In genomic region chr15:79342641-79343337, GRCm38 (mm10) we compare ENCODE assay signal across 19 mouse cellular contexts. TPM values are rescaled to one million over a fixed set of nuclear protein-coding genes. Genes with fewer than 3 reads are reported as not detected.
DNase-seq lines count a peak whose midpoint lies in the region; ATAC-seq and TF ChIP-seq lines count a peak whose summit lies in the region.
"Had no signal": no experiment of that assay in that cellular context is flagged by ENCODE, and none has a peak within 500 bp of the region (broad histone marks: within the 10 kb centered on the region; RNA-seq: fewer than 3 reads in every experiment).

No protein-coding gene starts in this region.

- no peak for TF ChIP-seq RAD21 in CH12.LX (IDR thresholded peaks at IDR 0.05; ENCODE audit: low read depth, low read length)

- no peak overlapping the region for H3K27ac ChIP-seq in lung, postnatal 0 days (ENCODE audit: low read length)
- H3K27ac ChIP-seq in CH12.LX (ENCODE audit: insufficient read depth, low read depth) = no peak overlapping the region
- no peak overlapping the region for H3K27ac ChIP-seq in kidney, embryonic 16.5 days (ENCODE audit: low read length)
- H3K27ac ChIP-seq in forebrain, embryonic 12.5 days = no peak overlapping the region
- H3K27ac ChIP-seq: embryonic facial prominence, embryonic 13.5 days; heart, adult 2 months; hindbrain, embryonic 10.5 days; hindbrain, embryonic 14.5 days had no signal

- H3K4me3 ChIP-seq in lung, postnatal 0 days (ENCODE audit: low read depth, low read length) = no peak overlapping the region
- peak overlapping the region in 1 of 3 experiments; percentile 13 for H3K4me3 ChIP-seq in CH12.LX (replicated peaks in 1 of 3; ENCODE audit: low read depth in 2 of 3, low read length in 2 of 3, poor library complexity in 1 of 3)
- no peak overlapping the region for H3K4me3 ChIP-seq in kidney, embryonic 16.5 days (ENCODE audit: low read length)
- no peak overlapping the region for H3K4me3 ChIP-seq in forebrain, embryonic 12.5 days (replicated peaks)
- H3K4me3 ChIP-seq: embryonic facial prominence, embryonic 13.5 days; heart, adult 2 months; heart, embryonic 12.5 days; hindbrain, embryonic 10.5 days had no signal

- in situ Hi-C loops in CH12.LX (cut with MboI; ENCODE audit: low pct_ligation_motif_present, low pct_unique_long_range_greater_than_20kb, low sequenced_read_pairs) = loop anchor here (25.0 kb wide), 1 partner anchor 430 kb away; the partner anchor contains the start of gene Pdxp

- WGBS in lung, postnatal 0 days = 63% methylated on average over 6 of the region's 6 CpGs
- WGBS in kidney, embryonic 16.5 days = 69% methylated on average over 6 of the region's 6 CpGs
- 82% methylated on average over 6 of the region's 6 CpGs for WGBS in forebrain, embryonic 12.5 days

- peak; percentile 39 for DNase-seq in lung, postnatal 0 days (ENCODE audit: low spot score)
- no peak for DNase-seq in lung, postnatal 10 days
- no peak for DNase-seq in CH12.LX (ENCODE audit: extremely low read depth)
- peak; percentile 17 for DNase-seq in naive thymus-derived CD4-positive, alpha-beta T cell, adult 2 months (ENCODE audit: low read depth)
- no peak for DNase-seq in thymus, postnatal 14 days
- DNase-seq: adrenal gland, adult 2 months; adrenal gland, postnatal 25 days; cerebellum, adult 18-20 months; cerebellum, adult 9-11 months; cerebellum, postnatal 36 days had no signal

- no peaks in the 10 kb centered on the region for H3K9me3 ChIP-seq in lung, postnatal 0 days (ENCODE audit: low read length)
- peaks cover 2% of the 10 kb centered on the region for H3K9me3 ChIP-seq in CH12.LX (replicated peaks; ENCODE audit: low read length)
- H3K9me3 ChIP-seq in kidney, embryonic 16.5 days (ENCODE audit: low read length) = no peaks in the 10 kb centered on the region; the same call in 1 of the 2 replicates
- 0 out of 2 replicates have a peak, but pooled peaks cover 5% of the 10 kb centered on the region for H3K9me3 ChIP-seq in forebrain, embryonic 12.5 days
- H3K9me3 ChIP-seq: embryonic facial prominence, embryonic 13.5 days; hindbrain, embryonic 10.5 days had no signal

- no peak for TF ChIP-seq EP300 in lung, postnatal 0 days (IDR thresholded peaks at IDR 0.05)
- TF ChIP-seq EP300 in CH12.LX (IDR thresholded peaks at IDR 0.05; ENCODE audit: low read length) = no peak

- H3K36me3 ChIP-seq in lung, postnatal 0 days (ENCODE audit: insufficient read depth, low read length) = no peaks in the 10 kb centered on the region
- no peaks in the 10 kb centered on the region for H3K36me3 ChIP-seq in CH12.LX (replicated peaks in 1 of 2; ENCODE audit: control insufficient read depth in 1 of 2, insufficient read depth in 1 of 2, low read length in 1 of 2)
- H3K36me3 ChIP-seq in kidney, embryonic 16.5 days (ENCODE audit: insufficient read depth, low read length) = no peaks in the 10 kb centered on the region
- no peaks in the 10 kb centered on the region for H3K36me3 ChIP-seq in forebrain, embryonic 12.5 days (replicated peaks)
- H3K36me3 ChIP-seq: embryonic facial prominence, embryonic 13.5 days; heart, embryonic 12.5 days; hindbrain, embryonic 10.5 days had no signal

- no peak for ATAC-seq in lung, postnatal 0 days
- ATAC-seq in kidney, embryonic 16.5 days (ENCODE audit: low FRiP score, low TSS enrichment) = no peak
- ATAC-seq in forebrain, embryonic 12.5 days (ENCODE audit: low FRiP score) = no peak
- ATAC-seq: CD4-positive, CD25-positive, alpha-beta regulatory T cell, adult 4 months; forebrain, embryonic 14.5 days had no signal

- H3K4me1 ChIP-seq in lung, postnatal 0 days (ENCODE audit: insufficient read depth, low read depth, low read length) = no peaks in the 10 kb centered on the region; the same call in 1 of the 2 replicates
- peaks cover 22 to 46% of the 10 kb centered on the region in 2 experiments for H3K4me1 ChIP-seq in CH12.LX (ENCODE audit: control insufficient read depth in 1 of 2, insufficient read depth in 2 of 2)
- no peaks in the 10 kb centered on the region for H3K4me1 ChIP-seq in kidney, embryonic 16.5 days (ENCODE audit: insufficient read depth, low read length)
- H3K4me1 ChIP-seq in forebrain, embryonic 12.5 days = no peaks in the 10 kb centered on the region

- no peaks in the 10 kb centered on the region for H3K79me2 ChIP-seq in CH12.LX (replicated peaks; ENCODE audit: control insufficient read depth, extremely low read depth, insufficient read depth, poor library complexity, severe bottlenecking)

- dilution Hi-C loops in CH12.LX (cut with MboI; ENCODE audit: extremely low pct_ligation_motif_present, extremely low pct_unique_long_range_greater_than_20kb, low sequenced_read_pairs) = no loop called here

- H3K9ac ChIP-seq in lung, postnatal 0 days (replicated peaks; ENCODE audit: low read depth) = no peak overlapping the region
- H3K9ac ChIP-seq in CH12.LX (ENCODE audit: insufficient read depth, low read depth) = no peak overlapping the region
- H3K9ac ChIP-seq in kidney, embryonic 16.5 days (replicated peaks; ENCODE audit: low read length) = no peak overlapping the region
- H3K9ac ChIP-seq in forebrain, embryonic 12.5 days = no peak overlapping the region
- H3K9ac ChIP-seq: embryonic facial prominence, embryonic 13.5 days; heart, embryonic 12.5 days; hindbrain, embryonic 14.5 days had no signal

- H3K27me3 ChIP-seq in lung, postnatal 0 days (replicated peaks; ENCODE audit: insufficient read depth, low read length) = no peaks in the 10 kb centered on the region
- H3K27me3 ChIP-seq in CH12.LX (replicated peaks) = no peaks in the 10 kb centered on the region
- no peaks in the 10 kb centered on the region; the same call in 1 of the 2 replicates for H3K27me3 ChIP-seq in kidney, embryonic 16.5 days (ENCODE audit: insufficient read depth, low read length)
- H3K27me3 ChIP-seq in forebrain, embryonic 12.5 days = peaks cover 22% of the 10 kb centered on the region
- H3K27me3 ChIP-seq: embryonic facial prominence, embryonic 13.5 days; heart, embryonic 12.5 days had no signal

- TF ChIP-seq POLR2A in CH12.LX (IDR thresholded peaks at IDR 0.05; ENCODE audit: low read depth, low read length) = no peak

- no peak for TF ChIP-seq CTCF in lung, postnatal 0 days (IDR thresholded peaks at IDR 0.05)
- TF ChIP-seq CTCF in CH12.LX (conservative IDR thresholded peaks at IDR 0.05 in 1 of 2, IDR thresholded peaks at IDR 0.05 in 1 of 2; ENCODE audit: low read depth in 2 of 2, low read length in 2 of 2) = no peak

- H3K4me2 ChIP-seq in lung, postnatal 0 days (replicated peaks; ENCODE audit: low read depth, low read length) = no peak overlapping the region
- H3K4me2 ChIP-seq in CH12.LX (ENCODE audit: insufficient read depth, low read depth, poor library complexity, severe bottlenecking) = no peak overlapping the region
- H3K4me2 ChIP-seq in kidney, embryonic 16.5 days (replicated peaks; ENCODE audit: low read depth, low read length) = no peak overlapping the region
- no peak overlapping the region for H3K4me2 ChIP-seq in forebrain, embryonic 12.5 days
- H3K4me2 ChIP-seq: embryonic facial prominence, embryonic 13.5 days; heart, embryonic 12.5 days; hindbrain, embryonic 14.5 days had no signal

TF ChIP-seq in CH12.LX, 34 proteins besides CTCF, POLR2A, EP300 and RAD21:
- TF ChIP-seq MEF2A (IDR thresholded peaks at IDR 0.05; ENCODE audit: borderline replicate concordance, low read depth, low read length) = no peak
- no peak for TF ChIP-seq TBP (conservative IDR thresholded peaks at IDR 0.05; ENCODE audit: low read depth, low read length)
- no peak for TF ChIP-seq CHD1 (IDR thresholded peaks at IDR 0.05; ENCODE audit: low read depth, low read length)
- TF ChIP-seq RCOR1 (conservative IDR thresholded peaks at IDR 0.05; ENCODE audit: low read depth, low read length) = no peak
- 0 out of 2 replicates have a peak, but pooled peaks have one; percentile 24 for TF ChIP-seq MAX (IDR thresholded peaks at IDR 0.05; ENCODE audit: low read length)
- TF ChIP-seq SMC3 (IDR thresholded peaks at IDR 0.05; ENCODE audit: low read depth, low read length) = no peak
- no peak for TF ChIP-seq CHD2 (IDR thresholded peaks at IDR 0.05; ENCODE audit: low read length)
- no peak for TF ChIP-seq MYC (IDR thresholded peaks at IDR 0.05; ENCODE audit: low read depth, low read length)

RNA-seq across cellular contexts. Expression of gene Maff, which starts 3.6 kb away (rescaled TPM):
- 10.6 and 10.8 TPM in 2 replicates for polyA plus RNA-seq in lung, postnatal 0 days (2015; fragmentation: Nextera tagmentation; extraction: Ambion mirVana)
- total RNA-seq in CH12.LX (2012; rRNA removed) = 9.3 and 15.4 TPM in 2 replicates
- 7.6 and 9.2 TPM in 2 replicates for total RNA-seq in CH12.LX (2014; rRNA removed)
- 9.7 and 10.5 TPM in 2 replicates for polyA plus RNA-seq in CH12.LX (2012; ENCODE audit: insufficient read length, low read depth)
- 3.7 and 4.0 TPM in 2 replicates for polyA plus RNA-seq in kidney, embryonic 16.5 days (2015; fragmentation: Nextera tagmentation; extraction: Ambion mirVana)
- 1.2 and 2.0 TPM in 2 replicates for polyA plus RNA-seq in forebrain, embryonic 12.5 days (2016; fragmentation: Nextera tagmentation; extraction: Ambion mirVana)

RNA-seq across cellular contexts. Expression of gene Pla2g6, which starts 14.6 kb away (rescaled TPM):
- polyA plus RNA-seq in lung, postnatal 0 days (2015; fragmentation: Nextera tagmentation; extraction: Ambion mirVana) = 11.8 and 13.7 TPM in 2 replicates
- 18.7 and 20.9 TPM in 2 replicates for total RNA-seq in CH12.LX (2012; rRNA removed)
- 9.1 and 9.3 TPM in 2 replicates for total RNA-seq in CH12.LX (2014; rRNA removed)
- polyA plus RNA-seq in CH12.LX (2012; ENCODE audit: insufficient read length, low read depth) = 12.7 and 14.8 TPM in 2 replicates
- 18.3 and 21.1 TPM in 2 replicates for polyA plus RNA-seq in kidney, embryonic 16.5 days (2015; fragmentation: Nextera tagmentation; extraction: Ambion mirVana)
- 30.1 and 30.8 TPM in 2 replicates for polyA plus RNA-seq in forebrain, embryonic 12.5 days (2016; fragmentation: Nextera tagmentation; extraction: Ambion mirVana)

RNA-seq across cellular contexts. Expression of gene Baiap2l2, which starts 57.5 kb away (rescaled TPM):
- polyA plus RNA-seq in lung, postnatal 0 days (2015; fragmentation: Nextera tagmentation; extraction: Ambion mirVana) = 1.4 and 2.7 TPM in 2 replicates
- 0.21 and 1.5 TPM in 2 replicates for total RNA-seq in CH12.LX (2012; rRNA removed)
- total RNA-seq in CH12.LX (2014; rRNA removed) = not detected in 2 replicates
- 0.84 and 1.2 TPM in 2 replicates for polyA plus RNA-seq in CH12.LX (2012; ENCODE audit: insufficient read length, low read depth)
- polyA plus RNA-seq in kidney, embryonic 16.5 days (2015; fragmentation: Nextera tagmentation; extraction: Ambion mirVana) = 12.5 and 17.7 TPM in 2 replicates
- polyA plus RNA-seq in forebrain, embryonic 12.5 days (2016; fragmentation: Nextera tagmentation; extraction: Ambion mirVana) = 0.96 and 1.4 TPM in 2 replicates
- total RNA-seq: adrenal gland, postnatal 25 days had no signal
- polyA plus RNA-seq: CD4-positive, CD25-positive, alpha-beta regulatory T cell, adult 4 months had no signal

Comparison
In these comparisons a context has a peak if more than half of its experiments do, and no peak if none do; other contexts are left out.
1. DNase-seq: peak in lung, postnatal 0 days (single experiment) and naive thymus-derived CD4-positive, alpha-beta T cell, adult 2 months (single experiment); none in lung, postnatal 10 days (single experiment), CH12.LX (single experiment) and thymus, postnatal 14 days (single experiment).